Mouse (Mus musculus): Measurements from ENCODE around the gene Ccdc163.

GRCm38 (mm10) chr4:116687041-116687440, 21.3 kb upstream of the Ccdc163 start:
- no peak for TF ChIP-seq CTCF (IDR thresholded peaks at IDR 0.05; ENCODE audit: insufficient read depth, low read depth, low read length)
- no peak for TF ChIP-seq POLR2A (IDR thresholded peaks at IDR 0.05; ENCODE audit: insufficient read depth, low read depth, low read length)
